Mouse (Mus musculus) myocyte (in vitro differentiated cells): ENCODE data around the gene Nlrp9c.
"Not testable (repeated sequence)": the region's sequence is repeated elsewhere in the genome, so short reads cannot be mapped to it uniquely, and the experiment has no call there.

Experiments
- CEBPB ChIP-seq: IDR thresholded peaks from 2 replicates; pipeline ENCODE4 v1.6.1; 2011; ENCODE audit warnings: mild to moderate bottlenecking, moderate library complexity; ENCODE audit not compliant: poor library complexity, insufficient read depth, severe bottlenecking
- MAX ChIP-seq: IDR thresholded peaks from one replicate; pipeline ENCODE4 v1.6.1; 2011; ENCODE audit warnings: low read depth, mild to moderate bottlenecking, control low read depth
- MYOD1 ChIP-seq, 3 experiments: IDR thresholded peaks; one replicate each; pipeline ENCODE4 v1.6.1; 2011; ENCODE audit warnings: control low read depth in 2 of 3, low read depth in 2 of 3, mild to moderate bottlenecking in 2 of 3, moderate library complexity in 1 of 3; ENCODE audit not compliant: insufficient read length in 2 of 3, control insufficient read depth in 1 of 3
- POLR2A ChIP-seq: IDR thresholded peaks from one replicate; pipeline ENCODE4 v1.6.1; 2011; ENCODE audit warnings: low read depth, mild to moderate bottlenecking, control low read depth, moderate library complexity; ENCODE audit not compliant: insufficient read length
- TCF12 ChIP-seq: IDR thresholded peaks from one replicate; pipeline ENCODE4 v1.6.1; 2011; ENCODE audit warnings: mild to moderate bottlenecking, control low read depth; ENCODE audit not compliant: poor library complexity, insufficient read depth, severe bottlenecking
- TCF3 ChIP-seq: IDR thresholded peaks from one replicate; pipeline ENCODE4 v1.6.1; 2011; ENCODE audit warnings: low read depth, control low read depth; ENCODE audit not compliant: insufficient read length

- TF ChIP-seq TCF12; POLR2A; MYOD1 (IDR thresholded peaks at IDR 0.05; ENCODE audit: control insufficient read depth in 1 of 3, insufficient read length in 2 of 3, low read depth in 2 of 3); CEBPB; TCF3; MAX: not testable (repeated sequence)
Observed at GRCm38 (mm10) chr7:26391811-26392210, 11.7 kb downstream of the Nlrp9c start.
